Mouse (Mus musculus) urinary bladder, adult 18-20 months (tissue): ENCODE measurements around the gene Bptf.
"Not testable (repeated sequence)": the region's sequence is repeated elsewhere in the genome, so short reads cannot be mapped to it uniquely, and the experiment has no call there.

ENCODE experiments used
- DNase-seq, 2 experiments: peaks; one replicate each; pipeline ENCODE4 v3.0.0; 2022; ENCODE audit warnings: low spot score in 2 of 2, mixed read lengths in 2 of 2

Gene Bptf

DNA sequence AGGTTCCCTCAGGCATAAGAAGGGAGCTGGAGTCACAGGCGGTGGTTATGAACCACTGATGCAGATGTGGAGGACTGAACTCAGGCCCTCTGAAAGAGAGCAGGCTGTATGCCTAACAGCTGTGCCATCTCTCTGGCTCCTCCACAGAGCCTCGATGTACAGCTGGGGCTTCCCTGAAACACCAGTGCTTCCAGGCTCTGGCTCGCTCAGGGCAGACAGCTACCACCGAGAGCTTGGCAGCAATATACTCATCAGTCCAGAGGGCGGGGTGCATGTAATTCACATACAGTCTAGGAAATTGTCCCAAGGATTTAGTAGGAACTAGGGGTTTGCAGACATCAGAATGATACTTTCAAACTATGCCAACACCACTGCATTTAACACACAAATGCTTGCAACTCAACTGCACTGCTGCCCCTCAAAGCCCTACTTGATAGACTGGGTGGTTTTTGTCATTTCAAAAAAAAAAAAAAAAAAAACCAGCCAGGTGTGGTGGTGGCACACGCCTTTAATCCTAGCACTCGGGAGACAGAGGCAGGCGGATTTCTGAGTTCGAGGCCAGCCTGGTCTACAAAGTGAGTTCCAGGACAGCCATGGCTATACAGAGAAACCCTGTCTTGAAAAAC, 145.8 kb downstream of the Bptf start:
- not testable (repeated sequence) for DNase-seq
